In genomic region chr9:45299231-45300006, GRCm38 (mm10) we compare ENCODE assay signal across 9 mouse cellular contexts. TPM values are rescaled to one million over a fixed set of nuclear protein-coding genes. Genes with fewer than 3 reads are reported as not detected.
A peak's percentile ranks its signal among the peaks of the same experiment; 100 is the strongest.
DNase-seq lines count a peak whose midpoint lies in the region; TF ChIP-seq lines count a peak whose summit lies in the region.
"Had no signal": no experiment of that assay in that cellular context is flagged by ENCODE, and none has a peak within 500 bp of the region (broad histone marks: within the 10 kb centered on the region; RNA-seq: fewer than 3 reads in every experiment).

No protein-coding gene starts in this region.

- 85% methylated on average over 11 of the region's 11 CpGs for WGBS in liver, adult 2 months

- DNase-seq in adrenal gland, adult 2 months: peak; percentile 9
- no peak for DNase-seq in adrenal gland, adult 8-10 months
- peak; percentile 19 to 36 for DNase-seq in left cerebral cortex, postnatal 14 days (ENCODE audit: low spot score in 2 of 2)
- DNase-seq in left cerebral cortex, postnatal 10 days (ENCODE audit: extremely low spot score in 1 of 2, low spot score in 2 of 2): no peak
- peak; percentile 40 for DNase-seq in c-Kit-positive CD71-positive TER-119-positive erythroid progenitor cells, embryonic 14.5 days (ENCODE audit: low spot score)
- peak; percentile 26 for DNase-seq in liver, adult 2 months (ENCODE audit: extremely low read depth, low read depth, low spot score)
- peak; percentile 59 for DNase-seq in retina, postnatal 1 day
- no peak for DNase-seq in gastrocnemius, adult 18-20 months (ENCODE audit: low spot score)

- peak; percentile 84 for TF ChIP-seq CTCF in liver, adult 2 months (IDR thresholded peaks at IDR 0.05; ENCODE audit: low read depth, low read length)

- H3K4me3 ChIP-seq in liver, adult 2 months (ENCODE audit: insufficient read depth, low read depth, low read length): no peak overlapping the region

- no peaks in the 10 kb centered on the region for H3K36me3 ChIP-seq in liver, adult 2 months (ENCODE audit: control insufficient read depth, insufficient read depth, low read length)

- H3K27ac ChIP-seq in liver, adult 2 months (replicated peaks; ENCODE audit: insufficient read depth, low read depth, low read length): no peak overlapping the region

- no peaks in the 10 kb centered on the region for H3K27me3 ChIP-seq in liver, adult 2 months (ENCODE audit: control insufficient read depth, insufficient read depth, low read length)

- peaks cover 7% of the 10 kb centered on the region; the same call in 1 of the 2 replicates for H3K4me1 ChIP-seq in liver, adult 2 months (ENCODE audit: control insufficient read depth, insufficient read depth, low read length)

- H3K9ac ChIP-seq in liver, adult 2 months (ENCODE audit: low read depth, low read length): no peak overlapping the region

- no peak for TF ChIP-seq POLR2A in liver, adult 2 months (IDR thresholded peaks at IDR 0.05; ENCODE audit: extremely low read depth, insufficient read depth, low read length)

- intact Hi-C loops in left cerebral cortex, postnatal 14 days (cut with DNase I): loop anchor here (1.0 to 10.0 kb wide), 4 partner anchors 75 to 455 kb away; no protein-coding TSS in a partner anchor
- intact Hi-C loops in left cerebral cortex, postnatal 10 days (cut with DNase I): loop anchor here (1.0 to 5.0 kb wide), 4 partner anchors 77 to 454 kb away; no protein-coding TSS in a partner anchor

- no peaks in the 10 kb centered on the region for H3K79me2 ChIP-seq in liver, adult 2 months (ENCODE audit: control insufficient read depth, insufficient read depth, low read length)

RNA-seq across cellular contexts. Expression of gene Tmprss13, which starts 19.5 kb away (rescaled TPM):
- total RNA-seq in adrenal gland, adult 2 months (2021): under 1 TPM; 0.26 to 0.73 TPM
- 0.15 and 0.31 TPM in 2 replicates for polyA plus RNA-seq in adrenal gland, adult 2 months (2012; rRNA removed)
- total RNA-seq in adrenal gland, adult 8-10 months (2022): under 1 TPM; 0.18 to 0.87 (median 0.52) TPM
- total RNA-seq in left cerebral cortex, postnatal 14 days (2021): not detected
- total RNA-seq in left cerebral cortex, postnatal 10 days (2021): not detected
- not detected in 2 replicates for total RNA-seq in liver, adult 2 months (2014; rRNA removed)
- polyA plus RNA-seq in liver, adult 2 months (2012; rRNA removed): not detected in 2 replicates
- under 1 TPM; 0.27 to 0.64 TPM for total RNA-seq in gastrocnemius, adult 18-20 months (2021)
- total RNA-seq: layer of hippocampus, adult 18-20 months had no signal

RNA-seq across cellular contexts. Expression of gene Il10ra, which starts 30.5 kb away (rescaled TPM):
- 1 to 10 TPM; 2.3 to 3.7 TPM for total RNA-seq in adrenal gland, adult 2 months (2021)
- 3.1 and 3.6 TPM in 2 replicates for polyA plus RNA-seq in adrenal gland, adult 2 months (2012; rRNA removed)
- total RNA-seq in adrenal gland, adult 8-10 months (2022): 1 to 10 TPM; 4.3 to 5.5 (median 5.3) TPM
- total RNA-seq in left cerebral cortex, postnatal 14 days (2021): 1 to 10 TPM; 2.5 to 2.7 TPM
- 1 to 10 TPM; 2.2 to 2.4 TPM for total RNA-seq in left cerebral cortex, postnatal 10 days (2021)
- 2.7 and 3.5 TPM in 2 replicates for total RNA-seq in liver, adult 2 months (2014; rRNA removed)
- 1.6 and 2.9 TPM in 2 replicates for polyA plus RNA-seq in liver, adult 2 months (2012; rRNA removed)
- under 1 TPM; 0.43 to 0.64 TPM for total RNA-seq in gastrocnemius, adult 18-20 months (2021)

Comparison
In these comparisons a context has a peak if more than half of its experiments do, and no peak if none do; other contexts are left out.
1. DNase-seq: peak in adrenal gland, adult 2 months (single experiment), left cerebral cortex, postnatal 14 days (2 of 2), c-Kit-positive CD71-positive TER-119-positive erythroid progenitor cells, embryonic 14.5 days (single experiment), liver, adult 2 months (single experiment) and retina, postnatal 1 day (single experiment); none in adrenal gland, adult 8-10 months (single experiment), left cerebral cortex, postnatal 10 days (0 of 2) and gastrocnemius, adult 18-20 months (single experiment).